Mouse (Mus musculus): Measurements from ENCODE around the gene Chst13. TPM values are rescaled to one million over a fixed set of nuclear protein-coding genes. Genes with fewer than 3 reads are reported as not detected.
A peak's percentile ranks its signal among the peaks of the same experiment; 100 is the strongest.

Chst13 gene
- total RNA-seq (2015) (17.3 and 20.7 TPM in 2 replicates), total RNA-seq (2017) (10.9 and 11.3 TPM in 2 replicates)

DNA sequence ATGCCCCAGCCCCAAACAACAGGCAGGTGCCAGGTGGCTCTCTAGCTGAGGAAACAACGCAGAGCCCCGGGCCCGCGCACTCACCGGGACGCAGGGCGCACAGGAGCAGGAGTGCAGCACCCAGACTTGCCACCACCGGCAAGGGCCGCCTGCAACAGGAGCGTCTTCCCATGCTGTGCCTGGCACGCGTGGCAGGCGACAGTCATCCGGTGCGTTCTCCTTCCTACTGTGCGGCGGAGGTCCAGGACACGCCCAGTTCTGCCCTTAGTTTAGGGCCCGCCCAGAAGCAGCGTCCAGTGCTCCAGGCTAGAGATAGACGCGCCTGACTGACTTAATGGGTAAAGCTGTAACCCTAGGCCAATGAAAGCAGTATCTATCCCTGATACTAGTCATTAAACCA is at the start of gene Chst13:
Chst13 (minus strand) TSS at position 195 of the 400 bp plus-strand sequence.
- peak; percentile 73 for ATAC-seq (replicated peaks; ENCODE audit: poor library complexity)

DNA sequence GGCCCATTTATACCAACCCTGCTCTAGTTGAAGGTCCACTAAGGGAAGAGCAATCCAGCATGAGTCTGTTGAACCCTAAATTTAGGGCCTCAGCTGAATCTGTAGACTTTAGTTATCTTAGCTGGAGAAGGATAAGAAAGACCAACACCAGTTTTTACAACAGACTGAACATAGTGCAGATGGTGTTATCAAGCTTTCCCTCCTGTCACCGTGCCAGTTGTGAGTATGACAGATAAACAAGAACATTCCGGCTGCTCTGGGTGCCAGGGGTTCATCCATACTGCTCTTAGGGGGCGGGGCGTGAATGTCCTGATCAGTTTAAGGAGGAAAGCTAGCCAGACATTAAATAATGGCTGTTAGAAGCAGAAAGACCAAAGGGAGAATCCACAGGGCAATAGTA is 49.7 kb upstream of the Chst13 start:
- ATAC-seq (replicated peaks; ENCODE audit: poor library complexity), result peak; percentile 70

DNA sequence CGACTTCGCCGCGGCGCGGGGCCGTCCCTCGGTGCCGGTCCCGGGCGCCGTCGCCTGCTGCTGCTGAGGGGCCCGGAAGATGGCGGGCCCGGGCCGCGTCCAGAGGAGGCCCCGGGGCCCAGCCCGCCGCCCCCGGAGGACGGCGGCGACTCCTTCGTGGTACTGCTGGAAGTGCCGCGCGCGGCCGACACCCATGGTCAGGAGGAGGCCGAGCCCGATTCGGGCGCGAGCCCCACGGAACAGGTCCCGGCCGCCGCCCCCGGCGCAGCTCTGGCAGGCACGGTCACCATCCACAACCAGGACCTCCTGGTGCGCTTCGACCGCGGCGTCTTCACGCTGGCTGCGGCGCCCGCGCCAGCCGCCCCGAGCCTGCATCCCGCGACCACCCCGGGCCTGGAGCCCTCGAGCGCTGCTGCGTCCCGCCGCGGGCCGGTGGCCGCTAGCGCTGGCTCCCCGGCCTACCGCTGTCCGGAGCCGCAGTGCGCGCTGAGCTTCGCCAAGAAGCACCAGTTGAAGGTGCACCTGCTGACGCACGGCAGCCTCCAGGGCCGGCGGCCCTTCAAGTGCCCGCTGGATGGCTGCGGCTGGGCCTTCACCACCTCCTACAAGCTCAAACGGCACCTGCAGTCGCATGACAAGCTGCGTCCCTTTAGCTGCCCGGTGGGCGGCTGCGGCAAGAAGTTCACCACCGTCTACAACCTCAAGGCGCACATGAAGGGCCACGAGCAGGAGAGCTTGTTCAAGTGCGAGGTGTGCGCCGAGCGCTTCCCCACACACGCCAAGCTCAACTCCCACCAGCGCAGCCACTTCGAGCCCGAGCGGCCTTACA is 45.0 kb upstream of the Chst13 start:
- ATAC-seq (replicated peaks; ENCODE audit: poor library complexity), result peak; percentile 18

DNA sequence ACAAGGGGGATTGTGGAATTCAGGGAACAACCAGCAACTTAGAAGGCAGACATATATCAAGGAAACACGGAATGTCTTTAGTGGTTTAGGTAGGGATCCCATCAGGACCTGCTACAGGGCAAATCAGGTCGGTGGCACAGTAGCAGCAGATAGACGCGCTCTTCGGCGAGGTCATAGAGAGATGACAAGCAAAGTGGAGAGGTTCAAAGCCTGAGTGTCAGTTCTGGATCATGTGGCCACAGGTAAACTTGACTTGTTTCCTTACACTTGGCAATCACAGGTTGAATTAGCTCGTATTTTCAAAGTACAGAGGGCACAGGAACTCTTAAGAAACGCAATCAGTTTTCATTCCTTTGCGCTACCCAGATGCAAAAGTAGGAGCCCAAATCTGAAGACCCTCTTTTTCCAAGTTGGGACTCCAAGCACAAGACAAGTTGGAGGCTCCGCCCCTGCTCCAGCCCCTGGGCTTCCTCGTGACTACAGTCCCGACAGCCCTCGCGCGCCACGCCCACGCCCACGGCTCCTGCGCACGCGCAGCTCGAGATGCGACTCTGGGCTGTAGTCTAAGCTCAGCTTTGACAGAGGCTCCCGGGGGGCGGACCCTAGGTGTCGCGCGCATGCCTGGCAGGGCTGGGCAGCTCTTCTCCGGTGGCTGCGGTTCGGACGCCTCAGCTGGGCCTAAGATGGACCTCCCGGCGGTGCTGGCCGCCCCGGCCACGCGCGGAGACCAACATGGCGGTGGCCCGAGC is 44.2 kb upstream of the Chst13 start, which contains the start of gene Zxdc:
Zxdc (plus strand) TSS at position 517 of the 749 bp plus-strand sequence.
- peak; percentile 95 for ATAC-seq (replicated peaks; ENCODE audit: poor library complexity)

DNA sequence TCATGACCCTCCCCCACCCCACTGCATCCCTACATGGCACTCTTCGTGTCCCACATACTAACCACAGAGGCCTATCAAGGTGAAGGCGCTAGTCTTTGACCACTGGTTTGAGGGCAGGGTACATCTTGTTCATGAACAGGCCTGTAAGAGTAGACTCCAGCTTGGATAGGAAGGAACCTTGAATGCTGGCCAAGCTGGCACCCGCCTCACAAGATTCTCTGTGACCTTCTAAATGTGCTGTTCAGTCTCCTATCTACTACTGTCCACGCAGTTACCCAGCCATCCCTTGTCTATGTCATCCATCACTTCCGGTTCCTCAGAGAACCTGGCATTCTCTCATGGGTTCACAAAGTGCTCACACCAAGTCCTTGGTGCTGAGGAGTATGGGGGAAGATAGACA is 38.3 kb upstream of the Chst13 start:
- ATAC-seq (replicated peaks; ENCODE audit: poor library complexity), result no peak

DNA sequence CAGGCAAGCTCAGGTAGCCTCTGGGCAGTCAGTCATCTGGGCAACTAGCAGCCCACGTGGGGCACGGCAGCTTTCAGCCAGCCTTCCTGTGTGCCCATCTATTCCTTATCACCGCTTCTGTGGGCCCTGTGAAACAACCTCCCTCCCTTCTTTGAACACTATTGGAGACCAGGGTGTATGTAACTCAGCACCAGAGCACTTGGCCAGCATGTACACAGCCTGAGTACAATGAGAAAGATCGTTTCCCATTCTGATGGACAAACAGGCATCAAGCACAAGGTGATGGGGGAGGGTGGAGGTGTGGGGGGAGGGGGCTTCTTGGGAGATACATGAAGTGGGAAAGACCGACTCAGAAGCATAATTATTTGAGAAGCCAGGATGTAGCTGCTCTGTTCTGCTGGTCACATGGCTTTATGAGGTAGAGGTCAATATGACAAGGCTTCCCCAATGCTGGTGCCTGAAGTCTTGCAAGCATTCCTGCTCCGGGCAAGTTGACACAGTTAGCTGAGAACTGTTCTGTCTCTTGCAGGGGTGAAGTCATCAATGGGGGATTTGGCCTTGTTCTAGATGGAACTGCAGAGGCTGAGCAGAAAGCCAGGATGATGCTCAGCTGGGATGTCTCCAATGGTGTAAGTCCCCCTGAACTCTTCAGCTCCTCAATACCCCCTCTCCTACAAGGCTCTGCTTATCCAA is 36.1 kb upstream of the Chst13 start:
- ATAC-seq (replicated peaks; ENCODE audit: poor library complexity), result no peak

DNA sequence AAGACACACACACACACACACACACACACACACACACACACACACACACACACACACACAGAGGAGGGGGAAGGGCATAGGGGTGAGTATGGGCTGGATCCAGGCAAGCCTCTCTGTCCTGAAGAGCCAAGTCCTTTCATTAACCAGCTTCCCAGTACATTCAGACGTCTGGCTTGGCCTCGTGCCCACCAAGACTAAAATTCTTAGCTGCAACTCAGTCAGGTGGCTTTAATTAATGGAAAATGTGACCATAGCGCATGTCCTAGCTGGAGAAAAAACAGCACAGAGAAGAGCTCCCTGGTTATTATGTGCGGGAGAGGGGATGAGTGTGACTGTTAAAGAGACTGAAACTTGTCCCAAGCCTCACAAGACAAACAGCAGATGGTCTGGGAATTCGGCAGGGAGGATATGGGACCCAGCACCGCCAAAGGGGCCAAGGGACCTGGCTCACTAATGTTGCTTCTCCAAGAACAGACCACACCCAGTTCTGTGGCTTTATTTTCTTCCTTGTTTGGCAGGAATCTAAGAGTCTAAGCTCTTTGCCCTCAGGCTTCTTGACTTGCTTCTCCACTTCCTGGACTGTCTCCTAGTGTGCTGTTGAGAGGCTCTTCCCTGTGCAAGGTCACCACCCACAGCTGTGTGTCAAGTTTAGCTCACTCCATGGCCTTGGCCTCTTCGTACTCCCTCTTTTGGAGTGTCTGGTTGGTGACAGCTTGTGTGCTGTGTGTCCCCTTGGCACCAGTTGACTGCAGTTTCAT is 35.2 kb upstream of the Chst13 start:
- peak; percentile 58 for ATAC-seq (replicated peaks; ENCODE audit: poor library complexity)

DNA sequence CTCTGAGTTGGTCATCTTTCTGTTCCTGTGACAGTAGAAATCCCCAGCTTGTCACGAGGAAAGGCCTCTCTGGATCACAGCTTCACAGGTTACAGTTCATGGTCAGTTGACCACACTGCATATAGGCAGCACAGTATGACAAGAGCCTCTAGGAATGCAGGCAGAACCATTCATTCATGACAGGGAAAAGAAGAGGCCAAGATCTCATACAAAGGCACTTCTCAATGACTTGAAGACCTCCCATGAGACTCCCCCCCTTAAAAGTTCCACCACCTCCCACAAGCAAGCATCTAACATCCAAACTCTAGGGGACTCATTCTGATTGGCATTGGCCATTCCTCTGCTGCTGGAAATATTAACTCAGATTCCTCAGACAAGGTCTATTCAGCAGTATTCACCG is 34.5 kb upstream of the Chst13 start:
- ATAC-seq (replicated peaks; ENCODE audit: poor library complexity), result no peak

DNA sequence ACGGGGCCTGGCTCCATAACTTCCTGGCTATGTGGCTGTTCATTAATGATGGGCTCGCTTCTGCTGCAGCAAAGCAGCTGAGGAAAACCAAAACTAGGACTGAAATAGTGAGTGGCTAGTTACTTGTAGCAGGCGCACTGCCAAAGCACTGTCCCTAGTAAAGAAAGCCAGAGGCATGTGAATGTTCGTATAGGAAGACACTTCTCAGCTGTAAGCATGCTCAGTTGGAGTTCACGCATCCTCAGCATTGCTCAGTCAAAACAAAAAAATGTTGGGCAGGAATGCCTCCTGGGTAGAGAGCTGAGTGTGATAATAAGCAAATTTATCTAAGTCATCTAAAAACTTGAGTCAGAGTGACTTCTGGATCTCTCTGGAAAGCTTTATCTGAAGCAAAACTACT is 33.2 kb upstream of the Chst13 start:
- no peak for ATAC-seq (replicated peaks; ENCODE audit: poor library complexity)

DNA sequence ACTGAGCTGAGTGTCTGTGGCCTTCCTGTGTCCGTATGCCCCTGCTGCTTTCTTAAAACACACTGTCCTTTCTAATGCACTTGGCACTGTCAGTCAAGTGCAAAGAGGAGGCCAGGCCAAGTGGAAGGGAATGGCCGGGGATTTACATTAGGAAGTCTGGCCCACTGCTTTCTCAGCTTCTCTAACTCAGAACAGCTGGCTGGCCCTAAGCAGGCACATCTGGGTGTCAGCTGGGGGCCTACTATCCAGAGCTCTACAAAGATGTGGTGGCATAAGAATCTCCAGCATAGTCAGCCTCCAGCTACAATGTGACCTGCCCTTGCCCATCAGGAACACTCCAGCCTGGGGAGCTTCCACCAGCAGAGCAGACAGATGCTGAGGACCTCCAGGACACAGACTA is 25.0 kb upstream of the Chst13 start:
- ATAC-seq (replicated peaks; ENCODE audit: poor library complexity), result no peak

DNA sequence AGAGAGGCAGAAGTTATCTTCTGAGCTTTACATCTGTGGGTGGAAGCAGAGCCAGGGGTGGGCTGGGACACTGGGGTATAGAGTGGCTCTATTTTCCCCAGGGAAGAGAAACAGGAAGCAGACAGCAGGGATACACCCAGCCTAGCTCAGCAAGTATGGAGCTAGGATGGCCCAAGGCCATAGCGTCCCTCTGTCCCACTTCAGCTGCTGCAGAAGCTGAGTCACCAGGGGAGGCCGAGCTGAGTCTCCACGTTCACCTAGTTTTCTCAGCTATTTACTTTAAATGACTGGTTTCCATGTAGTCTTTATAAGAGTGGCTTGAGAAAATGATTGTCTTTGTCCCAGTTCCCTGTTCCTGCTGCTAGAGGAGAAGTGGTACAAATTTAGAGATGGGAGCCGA is 23.5 kb upstream of the Chst13 start:
- ATAC-seq (replicated peaks; ENCODE audit: poor library complexity), result no peak

DNA sequence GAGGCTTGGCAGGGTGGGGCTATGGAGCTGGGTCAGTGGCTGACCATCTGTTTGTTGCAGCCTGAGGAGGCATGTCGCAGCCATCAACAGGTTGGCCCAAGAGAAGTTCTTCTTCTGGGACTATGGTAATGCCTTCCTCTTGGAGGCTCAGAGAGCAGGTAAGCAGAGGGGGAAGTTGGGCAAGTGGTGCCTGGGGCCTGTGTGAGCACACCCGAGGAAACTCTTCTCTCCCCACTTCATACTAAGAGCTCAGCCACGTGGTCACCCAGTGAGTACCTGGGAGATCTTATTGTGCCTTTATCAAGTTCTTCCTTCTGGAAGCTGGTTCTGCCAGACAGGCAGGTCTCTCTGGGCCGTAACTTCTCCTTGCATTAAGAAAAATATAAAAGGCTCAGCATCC is 22.2 kb upstream of the Chst13 start:
- ATAC-seq (replicated peaks; ENCODE audit: poor library complexity), result peak; percentile 43; the same call in 1 of the 2 replicates

DNA sequence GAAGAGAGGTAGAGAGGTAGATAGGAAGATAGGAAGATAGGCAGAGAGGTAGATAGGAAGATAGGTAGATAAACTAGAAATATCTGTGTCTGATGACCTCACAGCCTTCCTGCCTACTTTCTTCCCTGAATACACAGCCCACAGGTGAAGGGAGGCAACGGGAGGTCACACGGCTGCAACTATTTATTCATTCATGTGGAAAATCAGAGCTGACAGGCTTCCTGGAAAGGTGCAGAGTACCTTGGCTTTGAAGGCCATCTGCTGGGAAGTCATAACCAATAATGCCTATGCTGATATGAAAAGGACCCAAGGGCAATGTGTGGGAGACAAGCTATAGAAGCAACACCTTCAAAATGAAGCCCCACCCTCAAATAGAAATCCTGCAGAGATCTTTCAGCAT is 17.4 kb upstream of the Chst13 start:
- ATAC-seq (replicated peaks; ENCODE audit: poor library complexity), result no peak

DNA sequence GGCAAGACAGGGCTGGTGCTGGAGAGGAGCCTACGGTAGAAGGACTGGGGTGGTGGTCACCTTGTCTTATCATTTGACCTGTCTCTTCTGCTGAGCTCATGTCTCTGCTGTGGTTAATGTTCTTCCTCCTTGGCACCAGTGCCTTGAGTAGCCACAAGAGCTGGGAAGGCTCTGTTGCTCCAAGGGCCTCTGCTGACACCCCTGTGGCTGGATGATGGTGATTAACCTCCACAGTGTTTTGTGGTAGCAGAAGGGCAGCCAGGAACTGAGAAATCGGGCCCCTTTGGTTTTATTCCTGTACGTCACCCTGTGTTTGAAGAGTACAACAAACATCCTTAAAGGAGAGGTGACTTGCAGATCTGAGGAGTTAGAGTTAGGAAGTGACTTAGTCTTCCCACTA is 9.3 kb upstream of the Chst13 start:
- ATAC-seq (replicated peaks; ENCODE audit: poor library complexity), result peak; percentile 65

DNA sequence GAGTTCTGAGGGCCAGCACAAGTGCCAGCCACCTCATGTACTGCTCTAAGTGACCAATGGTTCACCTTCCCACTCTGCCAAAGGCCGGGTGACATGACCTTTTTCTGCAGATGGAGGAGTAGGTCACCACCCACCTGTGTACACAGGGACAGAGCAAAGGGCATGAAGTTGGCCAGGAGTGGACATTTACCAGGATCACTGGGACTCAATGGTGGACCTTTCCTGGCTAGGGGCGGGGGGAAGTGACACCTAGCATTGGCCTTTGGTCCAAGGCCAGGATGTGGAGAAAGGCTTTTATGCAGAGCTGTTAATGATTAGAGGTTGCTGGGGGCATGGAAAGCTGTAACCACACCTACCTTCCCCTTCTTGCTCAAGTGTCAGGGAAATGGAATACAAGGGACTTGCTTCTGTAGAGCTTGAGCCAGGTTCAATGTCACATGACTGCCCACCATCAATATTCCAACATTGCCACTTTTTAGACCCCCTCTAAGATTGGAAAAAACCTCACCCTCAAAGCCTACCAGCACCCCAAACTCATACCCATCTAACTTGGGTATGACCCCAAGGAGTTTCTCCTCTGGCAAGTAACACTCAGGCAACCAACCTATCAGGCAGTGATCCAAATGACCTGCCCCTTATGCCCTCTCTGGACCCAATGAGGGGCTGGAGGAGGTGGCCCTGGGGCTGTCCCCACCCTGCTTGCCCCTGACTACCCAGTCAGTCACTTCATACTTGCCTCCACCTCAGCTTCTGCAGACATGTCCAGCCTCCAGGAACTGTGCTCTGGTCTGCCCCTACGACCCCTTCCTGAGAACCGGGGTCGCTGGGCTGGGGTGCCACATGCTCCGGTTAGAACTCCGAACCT is 7.8 kb upstream of the Chst13 start, which contains the start of gene Uroc1:
Uroc1 (plus strand) TSS at position 724 of the 865 bp plus-strand sequence.
- no peak for ATAC-seq (replicated peaks; ENCODE audit: poor library complexity)

DNA sequence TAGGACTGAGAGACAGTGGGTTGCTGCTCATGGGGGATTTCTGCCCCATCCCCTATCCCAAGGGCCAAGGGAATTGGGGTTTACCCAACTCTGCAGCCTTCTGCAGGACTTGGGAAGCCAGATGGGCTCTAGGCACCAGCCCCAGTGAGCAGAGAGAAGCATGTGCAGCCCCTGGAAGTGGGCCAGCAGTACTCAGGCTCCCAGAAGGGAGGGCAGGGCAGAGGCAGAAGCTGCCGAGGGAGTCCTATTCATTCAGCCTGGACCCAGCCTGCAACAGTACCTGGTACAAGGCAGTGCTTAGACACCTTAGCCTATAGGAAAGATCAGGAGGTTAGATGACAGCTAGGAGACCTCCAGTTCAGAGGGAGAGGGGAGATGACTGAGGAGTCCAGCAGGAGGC is 5.0 kb upstream of the Chst13 start:
- ATAC-seq (replicated peaks; ENCODE audit: poor library complexity), result no peak

DNA sequence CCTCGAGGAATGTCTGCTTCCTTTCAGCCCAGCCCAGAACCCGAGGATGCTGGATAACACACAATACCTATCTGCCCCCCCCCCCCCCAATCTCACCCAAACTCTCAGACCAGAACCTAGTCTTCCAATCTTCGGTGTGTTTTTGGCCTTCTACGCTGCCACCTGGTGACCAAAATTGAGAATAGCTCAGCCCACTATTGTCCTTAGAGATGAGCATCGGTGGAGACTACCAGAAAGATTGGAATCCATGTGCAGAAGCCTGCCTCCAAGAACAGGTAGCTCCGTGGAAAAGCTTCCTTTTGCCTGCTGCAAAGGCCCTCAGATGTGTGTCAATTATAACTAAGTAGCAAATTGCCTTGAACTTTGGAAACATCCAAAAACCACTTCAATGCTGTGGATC is 2.7 kb upstream of the Chst13 start:
- ATAC-seq (replicated peaks; ENCODE audit: poor library complexity), result peak; percentile 54

DNA sequence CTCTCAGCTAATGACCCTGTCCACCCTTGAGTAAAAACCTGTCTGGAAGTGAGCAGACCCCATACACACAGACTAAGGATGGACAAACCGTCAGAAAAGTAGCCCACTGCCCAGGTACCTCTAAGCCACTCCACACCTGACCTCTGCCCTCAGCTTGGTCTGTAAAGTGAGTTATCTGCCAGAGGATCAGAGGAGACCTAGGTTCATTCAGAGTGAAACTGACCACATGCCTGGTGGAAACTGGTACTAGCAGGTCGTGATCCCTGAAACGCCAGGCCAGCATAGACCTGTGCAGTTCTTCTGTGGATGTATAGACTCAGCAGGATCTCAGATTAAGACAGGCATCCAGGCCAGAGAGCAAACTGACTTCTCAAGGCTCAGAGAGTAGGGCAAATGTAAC is 522 bp downstream of the Chst13 start:
- no peak for ATAC-seq (replicated peaks; ENCODE audit: poor library complexity)

DNA sequence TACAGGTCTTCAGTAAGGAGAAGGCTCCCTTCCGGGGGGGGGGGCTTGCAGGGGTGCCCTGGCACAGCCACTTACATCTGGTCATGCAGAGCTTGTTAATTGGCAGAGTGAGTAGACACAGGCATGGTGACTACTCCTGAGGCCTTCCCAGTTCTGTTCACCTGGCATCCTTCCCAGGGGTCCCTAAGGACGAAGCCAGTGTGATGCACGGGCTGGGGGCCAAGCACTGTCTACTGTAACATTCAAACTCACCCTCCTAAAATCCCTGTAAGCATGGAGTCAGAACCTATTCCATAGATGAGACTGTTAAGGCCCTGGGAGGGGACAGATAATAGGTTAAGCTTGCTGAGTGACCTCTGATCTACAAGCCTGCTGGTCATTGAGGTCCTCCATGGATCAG is 959 bp downstream of the Chst13 start:
- no peak for ATAC-seq (replicated peaks; ENCODE audit: poor library complexity)

DNA sequence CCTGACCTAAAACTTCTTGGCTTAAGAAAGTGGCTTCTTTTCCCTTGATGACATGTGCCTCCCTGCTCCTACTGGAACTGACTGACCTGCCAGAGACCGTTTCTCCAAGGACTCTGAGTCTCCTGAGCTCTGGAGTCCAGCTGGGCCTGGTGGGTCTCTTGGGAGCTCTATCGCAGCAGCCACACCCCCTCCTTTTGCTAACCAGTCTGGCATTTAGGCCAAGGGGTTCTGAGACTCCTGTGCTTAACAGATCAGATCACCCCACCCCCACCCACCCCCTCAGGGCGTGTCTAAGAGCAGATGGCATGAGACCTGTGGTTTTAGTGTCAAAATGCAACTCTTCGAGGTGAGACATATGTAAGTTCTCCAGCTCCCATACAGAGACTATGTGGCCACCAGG is 3.2 kb downstream of the Chst13 start:
- ATAC-seq (replicated peaks; ENCODE audit: poor library complexity), result no peak
